Mouse (Mus musculus): ENCODE results near the gene Gstt1. TPM values are rescaled to one million over a fixed set of nuclear protein-coding genes. Genes with fewer than 3 reads are reported as not detected.
"Not testable (repeated sequence)": the region's sequence is repeated elsewhere in the genome, so short reads cannot be mapped to it uniquely, and the experiment has no call there.

Gene Gstt1
- total and polyA plus RNA-seq, 2 experiments from 2014 or later, result 21.4 to 37.1 TPM

DNA sequence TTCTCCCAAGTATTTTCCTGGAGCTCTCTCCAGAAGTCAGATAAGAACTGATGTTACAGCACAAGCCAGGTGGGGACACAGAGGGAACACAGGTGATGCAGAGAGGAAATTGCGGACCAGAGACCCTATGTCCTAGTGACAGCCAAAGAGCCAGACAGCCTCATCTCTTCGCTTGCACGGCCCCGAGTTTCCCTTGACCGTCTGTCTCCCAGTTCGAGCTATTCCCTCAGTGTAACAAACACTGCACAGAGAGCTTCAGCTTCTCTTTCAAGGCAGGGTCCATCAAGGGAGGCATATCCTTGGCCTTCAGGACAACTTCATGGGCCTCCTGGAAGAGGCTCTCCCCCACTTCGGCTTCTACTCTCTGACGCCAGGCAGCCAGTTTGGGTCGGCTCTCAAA is 23.8 kb downstream of the Gstt1 start:
- WGBS, result 92% methylated on average over 9 of the region's 9 CpGs
- H3K9ac ChIP-seq (replicated peaks; ENCODE audit: low read length, poor library complexity, severe bottlenecking), result no peak overlapping the region
- no peaks in the 10 kb centered on the region for H3K36me3 ChIP-seq (ENCODE audit: insufficient read depth, low read length)
- no peak overlapping the region for H3K4me3 ChIP-seq (ENCODE audit: low read depth, low read length)
- H3K9me3 ChIP-seq (ENCODE audit: low read length), result no peaks in the 10 kb centered on the region
- H3K27me3 ChIP-seq (ENCODE audit: insufficient read depth, low read length), result peaks cover 13% of the 10 kb centered on the region; the same call in 1 of the 2 replicates
- no peaks in the 10 kb centered on the region for H3K4me1 ChIP-seq (ENCODE audit: insufficient read depth, low read length)
- no peak overlapping the region for H3K4me2 ChIP-seq (ENCODE audit: low read depth, low read length, poor library complexity, severe bottlenecking)
- DNase-seq (ENCODE audit: low spot score) (no peak), ATAC-seq (ENCODE audit: low FRiP score) (no peak)
- no peak overlapping the region for H3K27ac ChIP-seq (ENCODE audit: low read depth, low read length)
- no peak for TF ChIP-seq CTCF (IDR thresholded peaks at IDR 0.05)

DNA sequence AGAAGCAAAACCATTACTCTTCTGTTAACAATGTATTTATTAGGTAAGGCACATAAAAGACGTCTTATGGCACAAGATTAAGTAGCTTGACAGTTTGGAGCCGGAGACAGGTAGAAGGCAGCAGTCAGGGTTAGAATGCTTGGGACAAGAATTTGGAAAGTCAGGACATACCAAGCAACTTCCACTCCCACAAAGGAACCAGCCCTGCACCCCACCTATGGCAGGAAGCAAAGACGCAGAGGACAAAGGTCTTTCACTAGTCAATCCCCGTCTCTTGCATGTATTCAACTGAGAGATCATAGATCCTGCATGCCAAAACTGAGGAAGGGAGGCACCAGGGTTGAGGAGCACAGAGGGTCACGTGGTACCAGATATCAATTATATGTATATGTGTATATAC is 24.3 kb downstream of the Gstt1 start:
- no peak for ATAC-seq (ENCODE audit: low FRiP score)
- WGBS, result 92% methylated on average over 5 of the region's 5 CpGs
- Histone ChIP-seq H3K9me3 (ENCODE audit: low read length) (no peaks in the 10 kb centered on the region), H3K4me1 (ENCODE audit: insufficient read depth, low read length) (no peaks in the 10 kb centered on the region), H3K4me2 (ENCODE audit: low read depth, low read length, poor library complexity, severe bottlenecking) (no peak overlapping the region), H3K36me3 (ENCODE audit: insufficient read depth, low read length) (no peaks in the 10 kb centered on the region), H3K27ac (ENCODE audit: low read depth, low read length) (no peak overlapping the region), H3K9ac (replicated peaks; ENCODE audit: low read length, poor library complexity, severe bottlenecking) (no peak overlapping the region), H3K4me3 (ENCODE audit: low read depth, low read length) (no peak overlapping the region), H3K27me3 (ENCODE audit: insufficient read depth, low read length) (peaks cover 9% of the 10 kb centered on the region; the same call in 1 of the 2 replicates)
- DNase-seq (ENCODE audit: low spot score), result no peak
- no peak for TF ChIP-seq CTCF (IDR thresholded peaks at IDR 0.05)

DNA sequence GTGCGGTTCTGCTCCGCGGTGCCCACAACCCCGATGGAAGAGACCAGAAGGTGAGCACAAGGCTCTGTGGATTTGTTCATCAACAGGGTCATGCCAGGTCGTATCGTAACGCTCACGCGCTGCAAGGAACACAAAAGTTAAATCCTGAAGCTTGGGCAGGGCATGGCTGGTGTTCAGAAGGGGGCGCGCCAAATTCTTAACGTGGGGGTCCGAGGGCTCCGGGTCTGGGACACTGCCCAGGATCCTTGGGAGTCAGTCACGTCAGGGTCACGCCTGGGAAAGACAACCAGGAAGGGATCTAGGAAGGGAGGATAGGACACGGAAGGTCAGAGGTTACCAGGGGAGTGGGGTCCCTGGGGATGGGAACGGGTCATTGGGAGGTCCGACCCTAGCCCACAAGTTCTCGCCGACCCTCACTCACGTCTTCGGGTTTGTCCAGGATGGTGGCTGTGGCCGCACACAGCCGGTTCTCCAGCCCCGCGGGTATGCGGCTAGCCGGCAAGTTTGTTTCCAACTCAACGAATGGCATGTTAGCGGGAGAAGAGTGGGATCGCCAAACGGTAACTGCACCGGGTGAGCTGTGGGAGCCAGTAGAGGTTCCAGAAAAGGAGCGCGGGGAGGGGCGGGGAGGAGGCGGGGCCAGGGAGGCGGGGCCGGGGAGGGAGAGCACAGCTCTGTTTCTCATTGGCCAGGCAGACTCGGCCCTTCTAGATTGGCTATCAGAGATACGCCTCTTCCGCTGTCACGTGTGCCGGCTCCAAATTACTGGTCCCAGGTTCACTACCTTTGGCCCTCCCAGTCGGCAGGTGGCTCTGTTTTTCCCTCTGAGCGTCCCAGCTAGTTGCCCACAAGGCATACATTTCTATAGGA is 25.4 kb downstream of the Gstt1 start, which contains the start of gene Ddt:
Gene Ddt (minus strand): TSS at position 620 of the 870 bp plus-strand sequence.
- Histone ChIP-seq H3K27ac (ENCODE audit: low read depth, low read length) (no peak within 1 kb of the TSS), H3K4me2 (ENCODE audit: low read depth, low read length, poor library complexity, severe bottlenecking) (peak within 1 kb of the TSS; percentile 99), H3K4me1 (ENCODE audit: insufficient read depth, low read length) (no peaks in the 10 kb centered on the region), H3K4me3 (ENCODE audit: low read depth, low read length) (peak within 1 kb of the TSS; percentile 60), H3K9me3 (ENCODE audit: low read length) (no peaks in the 10 kb centered on the region), H3K9ac (replicated peaks; ENCODE audit: low read length, poor library complexity, severe bottlenecking) (peak within 1 kb of the TSS; percentile 64), H3K36me3 (ENCODE audit: insufficient read depth, low read length) (no peaks in the 10 kb centered on the region), H3K27me3 (ENCODE audit: insufficient read depth, low read length) (peaks cover 8% of the 10 kb centered on the region; the same call in 1 of the 2 replicates)
- peak; percentile 95 for ATAC-seq (ENCODE audit: low FRiP score)
- 1% methylated on average over 44 of the region's 47 CpGs for WGBS
- peak; percentile 96 for DNase-seq (ENCODE audit: low spot score)
- TF ChIP-seq CTCF (IDR thresholded peaks at IDR 0.05), result peak; percentile 60

GRCm38 (mm10) chr10:75767756-75768155 is 30.6 kb downstream of the Gstt1 start:
- ATAC-seq (ENCODE audit: low FRiP score), result not testable (repeated sequence)

DNA sequence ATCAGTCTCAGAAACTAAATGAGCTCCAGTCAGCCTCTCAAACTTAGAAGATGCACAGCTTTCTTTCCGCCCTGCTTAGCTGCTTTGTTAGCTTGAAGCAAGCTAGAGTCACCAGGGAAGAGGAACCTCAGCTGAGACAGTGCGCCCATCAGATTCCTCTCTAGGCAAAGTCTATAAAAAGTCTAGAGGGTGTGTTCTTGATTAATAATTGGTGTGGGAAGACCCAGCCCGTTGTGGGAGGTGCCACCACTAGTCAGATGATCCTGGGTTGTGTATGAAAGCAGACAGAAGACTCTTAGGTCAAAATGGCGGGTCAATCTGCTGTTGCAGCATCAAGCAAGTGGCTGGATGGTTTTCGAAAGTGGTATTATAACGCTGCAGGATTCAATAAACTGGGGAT is 31.5 kb downstream of the Gstt1 start:
- Histone ChIP-seq H3K27me3 (ENCODE audit: insufficient read depth, low read length) (no peaks in the 10 kb centered on the region), H3K4me1 (ENCODE audit: insufficient read depth, low read length) (no peaks in the 10 kb centered on the region), H3K9me3 (ENCODE audit: low read length) (no peaks in the 10 kb centered on the region), H3K27ac (ENCODE audit: low read depth, low read length) (no peak overlapping the region), H3K9ac (replicated peaks; ENCODE audit: low read length, poor library complexity, severe bottlenecking) (no peak overlapping the region), H3K4me2 (ENCODE audit: low read depth, low read length, poor library complexity, severe bottlenecking) (no peak overlapping the region), H3K4me3 (ENCODE audit: low read depth, low read length) (no peak overlapping the region), H3K36me3 (ENCODE audit: insufficient read depth, low read length) (no peaks in the 10 kb centered on the region)
- ATAC-seq (ENCODE audit: low FRiP score) (no peak), DNase-seq (ENCODE audit: low spot score) (no peak)
- TF ChIP-seq CTCF (IDR thresholded peaks at IDR 0.05), result no peak
- WGBS, result 91% methylated on average over 6 of the region's 6 CpGs

More at GRCm38 (mm10) chr10:75767756-75768155, 30.6 kb downstream of the Gstt1 start:
- H3K4me1 ChIP-seq (ENCODE audit: insufficient read depth, low read length); H3K4me2 ChIP-seq (ENCODE audit: low read depth, low read length, poor library complexity, severe bottlenecking); H3K27me3 ChIP-seq (ENCODE audit: insufficient read depth, low read length); H3K9ac ChIP-seq (replicated peaks; ENCODE audit: low read length, poor library complexity, severe bottlenecking); H3K36me3 ChIP-seq (ENCODE audit: insufficient read depth, low read length); H3K27ac ChIP-seq (ENCODE audit: low read depth, low read length); H3K4me3 ChIP-seq (ENCODE audit: low read depth, low read length); H3K9me3 ChIP-seq (ENCODE audit: low read length); DNase-seq (ENCODE audit: low spot score): not testable (repeated sequence)
- 34% methylated on average over 5 of the region's 5 CpGs for WGBS

Measured in midbrain, postnatal 0 days (tissue).